Mouse (Mus musculus) heart, embryonic 12.5 days (tissue): ENCODE measurements at regions not wholly inside any gene's neighbourhood (a gene's known extent, or its start where the extent isn't known, plus 50 kb on each side); places are given as distances from the start of the nearest gene placed in this dataset.
A peak's percentile ranks its signal among the peaks of the same experiment; 100 is the strongest.

ENCODE experiments used
- ATAC-seq: fragments of 200-750 bp; cut with Nextera tagmentation; 2 replicates; pipeline ENCODE4 v1.8.0; 2017; ENCODE audit warnings: moderate TSS enrichment, moderate library complexity; ENCODE audit not compliant: insufficient number of reproducible peaks, low FRiP score
- H3K27ac ChIP-seq: fragments of 300-500 bp; sonication (generic); 2 replicates; pipeline ENCODE4 v1.5.1; 2016; ENCODE audit warnings: mild to moderate bottlenecking, moderate library complexity; ENCODE audit not compliant: poor library complexity, severe bottlenecking
- H3K27me3 ChIP-seq: fragments of 300-500 bp; sonication (generic); replicated peaks from 2 replicates; pipeline ENCODE4 v1.6.1; 2016; ENCODE audit warnings: mild to moderate bottlenecking, moderate library complexity
- H3K36me3 ChIP-seq: fragments of 300-500 bp; sonication (generic); 2 replicates; pipeline ENCODE4 v1.6.1; 2016; ENCODE audit warnings: mild to moderate bottlenecking, moderate library complexity
- H3K4me1 ChIP-seq: fragments of 300-500 bp; sonication (generic); replicated peaks from 2 replicates; pipeline ENCODE4 v1.6.1; 2016; ENCODE audit warnings: mild to moderate bottlenecking
- H3K4me2 ChIP-seq: fragments of 300-500 bp; sonication (generic); 2 replicates; pipeline ENCODE4 v1.6.1; 2016; ENCODE audit warnings: mild to moderate bottlenecking, moderate library complexity
- H3K4me3 ChIP-seq: fragments of 300-500 bp; sonication (generic); 2 replicates; pipeline ENCODE4 v1.5.1; 2016; ENCODE audit warnings: mild to moderate bottlenecking
- H3K9ac ChIP-seq: fragments of 300-500 bp; sonication (generic); 2 replicates; pipeline ENCODE4 v1.6.1; 2016; ENCODE audit warnings: mild to moderate bottlenecking, moderate library complexity
- H3K9me3 ChIP-seq: fragments of 300-500 bp; sonication (generic); replicated peaks from 2 replicates; pipeline ENCODE4 v1.6.1; 2016; ENCODE audit warnings: mild to moderate bottlenecking, moderate library complexity
- WGBS: fragments of 180-500 bp; shearing (Covaris S2); methylation state at CpG from one replicate; pipeline ENCODE4 v1.1.7; 2016; 5-methylcytosine and 5-hydroxymethylcytosine counted together

- 68% methylated on average over 9 of the region's 9 CpGs for WGBS
- Histone ChIP-seq H3K9ac (no peak overlapping the region), H3K36me3 (no peaks in the 10 kb centered on the region), H3K4me3 (no peak overlapping the region), H3K27ac (no peak overlapping the region), H3K27me3 (no peaks in the 10 kb centered on the region), H3K9me3 (no peaks in the 10 kb centered on the region), H3K4me1 (peaks cover 7% of the 10 kb centered on the region), H3K4me2 (no peak overlapping the region)
- 0 out of 2 replicates have a peak, but pooled peaks have one; percentile 18 for ATAC-seq
These were observed 290.0 kb downstream of the Lpin1 start for GRCm38 (mm10) chr12:16320536-16321402.

DNA sequence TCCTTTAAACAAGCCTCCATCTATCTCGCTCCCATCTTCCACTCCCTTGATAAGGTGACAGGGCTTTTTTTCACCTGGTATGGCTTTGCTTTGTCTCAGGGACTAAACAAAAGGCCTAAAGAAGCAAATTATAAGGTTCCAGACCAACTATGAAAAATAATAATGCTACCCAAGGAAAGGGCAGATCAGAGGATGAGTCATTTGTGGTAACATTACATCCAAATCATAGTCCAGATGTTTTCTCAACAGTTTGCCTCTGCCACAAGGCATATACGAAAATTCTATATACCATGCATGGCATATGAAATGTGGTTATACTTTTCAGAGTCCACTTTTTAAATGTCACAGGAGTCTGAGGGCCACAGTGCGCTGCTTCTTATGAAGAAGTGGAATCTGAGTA is 302.7 kb downstream of the Lpin1 start:
- H3K4me2 ChIP-seq, result no peak overlapping the region
- WGBS, result 88% methylated on average over 3 of the region's 3 CpGs

DNA sequence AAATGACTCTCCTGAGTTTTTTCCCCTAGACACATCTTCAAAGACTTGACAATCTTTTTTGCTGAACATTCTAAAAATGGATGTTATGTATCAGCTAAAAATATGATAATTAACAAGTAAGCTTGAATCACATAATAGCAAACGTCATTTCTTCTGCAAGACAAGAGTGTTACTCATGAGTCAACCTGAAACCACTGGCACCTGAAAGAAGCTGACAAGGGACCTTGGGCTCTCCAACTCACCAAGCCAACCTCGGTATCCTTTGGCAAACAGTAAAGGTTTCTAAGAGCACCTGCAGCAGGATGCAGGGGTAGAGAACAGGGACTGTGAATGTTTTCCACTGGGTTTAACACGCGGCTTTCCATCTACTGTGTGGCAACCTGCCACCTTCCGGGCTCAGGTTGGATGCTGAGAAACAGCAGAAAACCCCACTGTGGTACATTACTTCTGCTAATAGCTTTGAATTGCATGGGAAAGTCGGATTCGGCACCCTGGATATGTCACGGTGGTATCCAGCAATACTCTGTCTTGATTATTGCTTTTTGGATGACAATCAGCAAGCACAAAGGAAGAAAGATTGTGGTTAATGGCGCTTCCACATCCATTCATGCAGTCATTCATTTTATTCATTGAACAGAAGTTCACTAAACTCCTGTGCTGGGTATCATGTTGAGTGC is 305.9 kb downstream of the Lpin1 start:
- H3K9ac ChIP-seq, result no peak overlapping the region
- 82% methylated on average over 9 of the region's 9 CpGs for WGBS
- H3K4me3 ChIP-seq, result no peak overlapping the region
- no peak for ATAC-seq
- H3K36me3 ChIP-seq, result no peaks in the 10 kb centered on the region
- no peaks in the 10 kb centered on the region for H3K4me1 ChIP-seq
- no peak overlapping the region for H3K27ac ChIP-seq
- no peaks in the 10 kb centered on the region for H3K9me3 ChIP-seq
- no peaks in the 10 kb centered on the region for H3K27me3 ChIP-seq
- H3K4me2 ChIP-seq, result no peak overlapping the region

More for the DNA sequence above, 302.7 kb downstream of the Lpin1 start:
- Histone ChIP-seq H3K4me3 (no peak overlapping the region), H3K9me3 (no peaks in the 10 kb centered on the region), H3K36me3 (no peaks in the 10 kb centered on the region), H3K27me3 (no peaks in the 10 kb centered on the region), H3K9ac (no peak overlapping the region), H3K4me1 (no peaks in the 10 kb centered on the region), H3K27ac (no peak overlapping the region)
- ATAC-seq, result no peak

- Histone ChIP-seq H3K36me3 (no peaks in the 10 kb centered on the region), H3K27ac (no peak overlapping the region), H3K9ac (no peak overlapping the region), H3K4me3 (no peak overlapping the region), H3K4me1 (peaks cover 5% of the 10 kb centered on the region; the same call in 1 of the 2 replicates), H3K4me2 (no peak overlapping the region), H3K27me3 (no peaks in the 10 kb centered on the region), H3K9me3 (0 out of 2 replicates have a peak, but pooled peaks cover 4% of the 10 kb centered on the region)
- no peak for ATAC-seq
- 71% methylated on average over 5 of the region's 5 CpGs for WGBS
These were observed 325.7 kb downstream of the Lpin1 start for GRCm38 (mm10) chr12:16285061-16285460.

DNA sequence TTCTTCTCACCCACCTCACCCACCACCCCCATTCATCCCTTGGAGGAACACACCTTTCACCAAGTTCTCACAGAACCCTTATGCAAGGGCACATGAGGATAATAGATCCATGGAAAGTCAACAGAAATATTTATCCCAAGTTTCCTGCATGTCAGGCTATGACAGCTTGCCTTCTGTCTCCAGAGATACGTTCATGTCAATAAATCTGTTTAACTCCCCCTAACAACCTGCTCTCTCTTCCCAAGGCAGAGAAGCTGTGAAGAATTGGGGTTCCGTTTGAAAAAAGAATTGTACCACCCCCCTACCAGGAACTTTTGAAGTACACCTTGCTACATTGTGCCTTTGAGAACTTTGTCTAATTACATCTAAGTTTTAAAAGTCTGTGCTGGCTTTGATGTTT is 331.6 kb downstream of the Lpin1 start:
- no peak overlapping the region for H3K4me3 ChIP-seq
- no peak overlapping the region for H3K9ac ChIP-seq
- 82% methylated on average over 2 of the region's 2 CpGs for WGBS
- ATAC-seq, result no peak
- H3K36me3 ChIP-seq, result no peaks in the 10 kb centered on the region
- no peak overlapping the region for H3K27ac ChIP-seq
- no peaks in the 10 kb centered on the region for H3K9me3 ChIP-seq
- H3K4me2 ChIP-seq, result no peak overlapping the region
- no peaks in the 10 kb centered on the region for H3K27me3 ChIP-seq
- H3K4me1 ChIP-seq, result peaks cover 23% of the 10 kb centered on the region

DNA sequence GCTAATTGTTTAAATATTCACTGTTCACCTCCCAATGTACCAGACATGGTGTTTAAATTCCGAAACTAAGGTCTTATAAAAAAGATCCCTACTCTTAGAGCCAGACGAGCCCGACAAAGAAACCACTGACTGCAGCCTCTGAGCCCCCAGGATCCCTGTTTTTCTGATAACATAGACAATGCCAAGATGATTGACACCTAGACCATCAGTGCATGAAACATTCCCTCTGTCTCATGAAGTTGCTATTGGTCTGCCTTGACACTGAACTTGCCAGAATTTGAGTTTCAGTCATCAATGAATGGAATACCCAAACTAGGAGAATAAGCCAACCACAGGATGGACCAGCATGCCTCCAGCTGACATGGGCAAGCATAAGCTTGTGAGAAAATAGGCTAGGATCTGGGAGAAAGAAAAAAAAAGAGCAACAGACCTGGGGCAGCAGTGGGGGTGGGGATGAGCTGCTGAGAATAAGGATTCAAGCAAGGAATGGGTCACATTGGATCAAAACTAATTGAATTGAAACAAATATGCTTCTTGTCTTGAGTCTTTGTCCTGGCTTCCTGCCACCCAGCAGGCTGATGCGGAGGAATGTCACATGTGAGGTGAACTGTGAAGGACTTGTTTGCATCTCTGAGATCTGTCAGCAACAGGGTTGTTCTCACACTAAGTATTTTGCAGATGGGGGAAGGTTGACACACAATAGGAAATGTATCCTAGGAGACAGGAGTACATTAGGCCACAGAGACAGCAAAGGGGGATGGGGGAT is 333.0 kb downstream of the Lpin1 start:
- Histone ChIP-seq H3K36me3 (no peaks in the 10 kb centered on the region), H3K4me1 (peaks cover 23% of the 10 kb centered on the region), H3K9me3 (no peaks in the 10 kb centered on the region), H3K9ac (no peak overlapping the region), H3K4me3 (no peak overlapping the region), H3K27ac (0 out of 2 replicates have a peak overlapping the region, but pooled peaks have one; percentile 29), H3K4me2 (no peak overlapping the region), H3K27me3 (no peaks in the 10 kb centered on the region)
- WGBS, result 65% methylated on average over 4 of the region's 4 CpGs
- no peak for ATAC-seq

GRCm38 (mm10) chr12:16277144-16277543 is 333.6 kb downstream of the Lpin1 start:
- Histone ChIP-seq H3K36me3 (no peaks in the 10 kb centered on the region), H3K9ac (no peak overlapping the region), H3K4me2 (no peak overlapping the region), H3K27ac (no peak overlapping the region), H3K9me3 (no peaks in the 10 kb centered on the region), H3K4me1 (peaks cover 23% of the 10 kb centered on the region), H3K27me3 (no peaks in the 10 kb centered on the region), H3K4me3 (no peak overlapping the region)
- no peak for ATAC-seq
- 48% methylated on average over 2 of the region's 2 CpGs for WGBS

DNA sequence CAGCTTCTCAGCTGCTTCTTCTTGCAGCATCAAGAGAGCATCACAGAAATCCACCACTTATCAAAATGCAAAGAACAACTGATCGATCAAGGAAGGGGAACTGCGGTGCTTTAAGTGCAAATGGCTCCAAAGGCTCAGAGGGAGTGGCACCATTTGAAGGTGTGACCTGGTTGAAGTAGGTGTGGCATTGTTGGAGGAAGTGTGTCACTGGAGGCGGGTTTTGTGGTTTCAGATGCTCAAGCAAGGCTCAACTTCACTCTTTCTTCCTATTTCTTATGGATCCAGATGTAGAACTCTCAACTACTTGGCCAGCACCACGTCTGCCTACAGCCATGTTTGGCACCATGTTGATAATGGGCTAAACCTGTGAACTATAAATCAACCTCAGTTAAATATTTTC is 334.5 kb downstream of the Lpin1 start:
- 72% methylated on average over 4 of the region's 4 CpGs for WGBS
- no peak for ATAC-seq
- H3K4me2 ChIP-seq, result no peak overlapping the region
- no peaks in the 10 kb centered on the region for H3K27me3 ChIP-seq
- H3K9ac ChIP-seq, result no peak overlapping the region
- no peaks in the 10 kb centered on the region for H3K9me3 ChIP-seq
- peaks cover 18% of the 10 kb centered on the region for H3K4me1 ChIP-seq
- no peaks in the 10 kb centered on the region for H3K36me3 ChIP-seq
- H3K4me3 ChIP-seq, result no peak overlapping the region
- H3K27ac ChIP-seq, result no peak overlapping the region

DNA sequence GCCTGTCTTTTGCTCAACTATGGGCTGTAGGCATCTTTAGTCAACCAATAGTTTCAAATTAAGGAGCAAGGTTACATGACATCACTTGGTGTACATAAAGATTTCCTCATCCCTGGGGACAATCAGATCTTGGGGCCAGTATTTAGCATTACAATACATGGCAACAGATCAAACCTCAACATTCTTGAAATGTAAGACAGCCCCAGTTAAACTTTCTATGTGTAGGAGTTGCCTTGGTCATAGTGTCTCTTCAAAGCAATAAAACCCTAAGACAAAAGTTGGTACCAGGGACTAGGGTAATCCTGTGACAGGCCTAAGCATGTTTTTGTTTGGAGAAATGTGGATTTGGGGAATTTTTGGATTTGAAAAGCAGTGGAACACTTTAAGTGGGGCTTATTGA is 338.3 kb downstream of the Lpin1 start:
- Histone ChIP-seq H3K4me1 (peaks cover 32% of the 10 kb centered on the region), H3K36me3 (no peaks in the 10 kb centered on the region), H3K27me3 (no peaks in the 10 kb centered on the region), H3K9ac (no peak overlapping the region), H3K4me2 (no peak overlapping the region), H3K27ac (no peak overlapping the region), H3K9me3 (no peaks in the 10 kb centered on the region), H3K4me3 (no peak overlapping the region)
- no peak for ATAC-seq

DNA sequence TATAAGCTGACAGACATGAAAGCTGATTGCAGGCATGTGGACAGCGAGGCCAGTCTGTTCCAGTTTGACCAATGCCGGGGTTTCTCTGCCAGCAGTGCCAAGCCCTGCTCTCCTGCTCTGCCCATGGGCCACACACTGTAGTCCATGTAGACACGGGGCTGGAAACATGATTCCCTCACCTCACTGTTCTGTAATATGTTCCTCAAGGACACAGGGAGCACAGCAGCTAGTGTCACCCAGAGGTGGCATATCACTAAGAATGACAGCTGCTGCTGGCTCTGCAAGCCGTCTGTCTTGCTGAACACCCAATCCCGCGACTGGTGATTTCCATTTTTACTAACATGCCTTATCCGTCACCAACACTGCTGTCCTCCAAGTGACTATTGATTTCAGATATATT is 339.9 kb downstream of the Lpin1 start:
- no peaks in the 10 kb centered on the region for H3K27me3 ChIP-seq
- H3K4me3 ChIP-seq, result no peak overlapping the region
- no peaks in the 10 kb centered on the region for H3K9me3 ChIP-seq
- H3K27ac ChIP-seq, result peak overlapping the region; percentile 46
- H3K4me2 ChIP-seq, result no peak overlapping the region
- WGBS, result 46% methylated on average over 7 of the region's 7 CpGs
- H3K36me3 ChIP-seq, result no peaks in the 10 kb centered on the region
- no peak overlapping the region for H3K9ac ChIP-seq
- peaks cover 25% of the 10 kb centered on the region for H3K4me1 ChIP-seq
- ATAC-seq, result peak; percentile 57; the same call in 1 of the 2 replicates

DNA sequence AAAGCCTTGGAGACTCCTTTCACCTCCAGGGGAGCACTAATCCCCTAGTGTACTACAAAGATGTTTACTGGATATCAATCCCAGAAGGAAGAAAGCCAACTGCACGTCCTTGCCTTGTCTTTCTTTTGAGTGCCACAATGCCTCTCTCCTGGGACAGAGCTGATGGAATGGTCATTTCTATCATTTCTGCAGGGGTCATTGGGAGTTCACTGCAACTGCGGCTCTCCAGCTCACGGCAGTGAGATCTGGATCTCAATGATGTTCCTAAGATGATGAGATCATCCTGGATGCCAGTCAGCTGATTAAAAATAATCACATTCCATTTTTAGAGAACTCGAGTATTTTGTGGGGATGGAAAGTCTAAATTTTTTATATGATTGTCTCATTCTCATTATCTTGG is 341.1 kb downstream of the Lpin1 start:
- Histone ChIP-seq H3K4me3 (no peak overlapping the region), H3K4me1 (peaks cover 25% of the 10 kb centered on the region), H3K4me2 (no peak overlapping the region), H3K36me3 (no peaks in the 10 kb centered on the region), H3K9me3 (no peaks in the 10 kb centered on the region), H3K27me3 (no peaks in the 10 kb centered on the region), H3K27ac (no peak overlapping the region), H3K9ac (no peak overlapping the region)
- 31% methylated on average over 4 of the region's 4 CpGs for WGBS
- ATAC-seq, result no peak
